Mouse (Mus musculus): Measurements from ENCODE around the gene Tlr9.

DNA sequence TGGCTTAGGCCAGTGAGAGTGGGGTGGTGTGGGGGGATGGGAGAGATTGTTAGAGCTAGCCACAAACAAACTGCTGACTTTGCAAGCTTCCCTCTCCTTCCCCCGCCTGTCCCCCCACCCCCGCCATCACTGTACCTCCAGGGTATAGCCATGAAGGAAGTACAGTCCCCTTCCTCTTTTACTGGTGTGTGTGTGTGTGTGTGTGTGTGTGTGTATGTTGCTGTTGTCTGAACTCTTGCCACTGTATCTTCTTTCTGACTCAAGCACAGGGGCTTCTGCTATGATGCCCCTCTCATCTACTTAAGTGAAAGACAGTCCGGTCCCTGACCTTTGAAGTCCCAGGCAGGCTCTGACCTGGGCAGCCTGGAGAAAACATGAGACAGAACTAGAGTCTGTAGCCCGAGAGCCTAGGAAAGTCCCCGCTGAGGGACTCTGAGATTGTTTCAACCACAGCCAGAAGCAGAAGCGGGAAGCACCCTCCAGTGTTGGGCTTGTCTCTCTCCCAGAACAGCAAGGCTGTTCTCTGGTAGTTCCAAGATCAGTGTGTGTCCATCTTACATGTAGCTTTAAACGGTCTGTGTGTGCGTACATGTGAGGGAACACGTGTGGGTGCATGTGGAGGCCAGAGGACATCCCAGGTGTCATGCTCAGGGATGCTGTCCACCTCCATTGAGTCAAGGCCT, 7.8 kb downstream of the Tlr9 start:
- no peak for TF ChIP-seq CTCF (IDR thresholded peaks at IDR 0.05; ENCODE audit: low read depth)
- no peak for TF ChIP-seq EP300 (IDR thresholded peaks at IDR 0.05; ENCODE audit: low read depth)

All from liver, postnatal 0 days (tissue).